Mouse (Mus musculus) intestine, embryonic 16.5 days (tissue): ENCODE results near the gene Foxn3. TPM values are rescaled to one million over a fixed set of nuclear protein-coding genes. Genes with fewer than 3 reads are reported as not detected.

Experiments
- ATAC-seq: fragments of 200-750 bp; cut with Nextera tagmentation; 2 replicates; pipeline ENCODE4 v1.8.0; 2017; ENCODE audit warnings: moderate TSS enrichment, moderate library complexity
- H3K27ac ChIP-seq: fragments of 300-500 bp; sonication (generic); 2 replicates; pipeline ENCODE4 v1.5.1; 2014; ENCODE audit warnings: mild to moderate bottlenecking, low read length
- H3K27me3 ChIP-seq: fragments of 300-500 bp; sonication (generic); replicated peaks from 2 replicates; pipeline ENCODE4 v1.6.1; 2014; ENCODE audit warnings: low read length, control low read depth, mixed read lengths; ENCODE audit not compliant: control insufficient read depth, insufficient read depth
- H3K36me3 ChIP-seq: fragments of 300-500 bp; sonication (generic); 2 replicates; pipeline ENCODE4 v1.6.1; 2014; ENCODE audit warnings: low read length, control low read depth; ENCODE audit not compliant: control insufficient read depth, insufficient read depth
- H3K4me1 ChIP-seq: fragments of 300-500 bp; sonication (generic); 2 replicates; pipeline ENCODE4 v1.6.1; 2014; ENCODE audit warnings: low read length, control low read depth, mixed read lengths; ENCODE audit not compliant: control insufficient read depth, insufficient read depth
- H3K4me2 ChIP-seq: fragments of 300-500 bp; sonication (generic); 2 replicates; pipeline ENCODE4 v1.6.1; 2014; ENCODE audit warnings: low read depth, low read length, control low read depth
- H3K4me3 ChIP-seq: fragments of 300-500 bp; sonication (generic); 2 replicates; pipeline ENCODE4 v1.5.1; 2014; ENCODE audit warnings: mild to moderate bottlenecking, low read length
- H3K9ac ChIP-seq: fragments of 300-500 bp; sonication (generic); 2 replicates; pipeline ENCODE4 v1.6.1; 2014; ENCODE audit warnings: low read depth, low read length
- H3K9me3 ChIP-seq: fragments of 300-500 bp; sonication (generic); 2 replicates; pipeline ENCODE4 v1.6.1; 2016; ENCODE audit warnings: low read length, control low read depth; ENCODE audit not compliant: control insufficient read depth
- WGBS: fragments of 180-500 bp; shearing (Covaris S2); extraction: QIAGEN DNeasy Blood & Tissue Kit; methylation state at CpG from one replicate; pipeline ENCODE4 v1.1.7; 2014; 5-methylcytosine and 5-hydroxymethylcytosine counted together
- polyA plus RNA-seq: library from polyadenylated mRNA; unstranded; fragments of >200 nt; fragmentation: Nextera tagmentation; extraction: Ambion mirVana; gene quantifications from 2 replicates; pipeline ENCODE4 v1.2.1, GENCODE M21; 2015

Gene Foxn3
- polyA plus RNA-seq, 1 experiment from 2014 or later: 43.0 TPM

DNA sequence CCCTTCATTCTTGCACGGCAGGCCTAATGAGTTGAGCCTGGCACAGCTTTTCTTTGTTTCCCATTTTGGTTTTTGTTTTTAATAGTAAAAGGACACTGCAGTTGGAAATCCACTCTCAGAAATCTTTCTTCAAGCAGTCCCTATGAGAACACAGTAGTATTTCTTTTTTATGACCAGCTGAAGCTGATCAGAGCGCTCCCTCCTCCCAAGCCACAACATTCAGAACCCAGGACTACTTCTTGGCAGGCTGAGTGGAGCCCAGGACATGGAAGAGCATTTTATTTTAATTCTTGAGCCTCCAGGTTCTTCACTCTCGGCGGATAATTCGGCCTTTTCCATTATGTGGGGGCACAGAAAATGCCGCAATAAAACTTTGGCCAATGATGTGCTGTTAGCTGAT, 73.2 kb downstream of the Foxn3 start:
- H3K4me2 ChIP-seq: no peak overlapping the region
- no peaks in the 10 kb centered on the region for H3K4me1 ChIP-seq
- H3K9ac ChIP-seq: no peak overlapping the region
- H3K36me3 ChIP-seq: no peaks in the 10 kb centered on the region
- ATAC-seq: no peak
- H3K27me3 ChIP-seq: no peaks in the 10 kb centered on the region
- no peak overlapping the region for H3K27ac ChIP-seq
- no peaks in the 10 kb centered on the region for H3K9me3 ChIP-seq
- H3K4me3 ChIP-seq: no peak overlapping the region
- 76% methylated on average over 6 of the region's 6 CpGs for whole genome bisulfite sequencing

DNA sequence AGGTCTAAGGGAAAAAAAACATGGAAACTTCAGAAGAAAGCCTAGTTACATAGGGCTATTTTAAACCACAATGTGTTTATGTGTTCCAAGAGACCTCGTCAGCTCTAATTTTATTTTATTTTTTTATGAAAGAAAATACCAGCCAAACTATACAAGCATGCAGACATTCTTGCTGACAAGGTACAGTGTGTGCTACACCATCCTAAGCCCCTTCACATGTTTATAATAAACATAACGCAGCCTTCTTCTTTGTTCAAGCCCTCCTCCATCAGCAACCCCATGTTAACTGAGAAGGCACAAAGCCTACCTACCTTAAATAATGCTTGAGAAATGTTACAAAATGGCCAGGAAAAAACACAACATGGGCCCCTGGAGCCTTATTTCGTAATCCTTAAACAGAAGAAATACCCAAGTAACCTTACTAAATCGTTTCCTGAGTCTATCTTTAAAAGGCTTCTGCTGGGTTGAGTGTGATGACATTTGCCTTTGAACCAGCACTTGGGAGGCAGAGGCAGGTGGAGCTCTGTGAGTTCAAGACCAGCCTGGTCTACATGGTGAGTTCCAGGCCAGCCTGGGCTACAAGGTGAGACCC, 74.3 kb downstream of the Foxn3 start:
- H3K4me3 ChIP-seq: no peak overlapping the region
- 71% methylated on average over 4 of the region's 4 CpGs for WGBS
- no peaks in the 10 kb centered on the region for H3K4me1 ChIP-seq
- H3K4me2 ChIP-seq: no peak overlapping the region
- no peaks in the 10 kb centered on the region for H3K27me3 ChIP-seq
- H3K36me3 ChIP-seq: no peaks in the 10 kb centered on the region
- H3K9me3 ChIP-seq: no peaks in the 10 kb centered on the region
- H3K27ac ChIP-seq: no peak overlapping the region
- no peak for ATAC-seq
- H3K9ac ChIP-seq: no peak overlapping the region

DNA sequence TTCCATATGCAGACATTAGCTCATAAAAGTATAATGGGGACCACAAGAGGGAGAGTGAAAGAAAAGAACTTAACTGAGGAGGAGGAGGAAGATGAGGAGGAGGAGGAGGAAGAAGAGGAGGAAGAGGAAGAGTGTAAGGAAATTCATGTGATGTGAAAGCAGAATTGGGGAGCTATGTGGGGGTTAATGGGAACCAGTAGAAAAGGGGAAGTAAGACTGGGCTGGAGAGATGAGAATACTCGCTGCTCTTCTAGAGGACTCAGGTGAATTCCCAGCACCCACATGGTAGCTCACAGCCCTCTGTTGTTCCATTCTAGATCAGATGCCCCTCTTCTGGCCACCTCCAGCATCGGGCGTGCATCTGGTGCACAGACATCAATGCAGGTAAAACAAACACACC, 83.0 kb downstream of the Foxn3 start:
- Histone ChIP-seq H3K4me3 (no peak overlapping the region), H3K4me2 (no peak overlapping the region), H3K36me3 (no peaks in the 10 kb centered on the region), H3K9me3 (peaks cover 3% of the 10 kb centered on the region; the same call in 1 of the 2 replicates), H3K27ac (no peak overlapping the region), H3K9ac (no peak overlapping the region), H3K4me1 (no peaks in the 10 kb centered on the region), H3K27me3 (no peaks in the 10 kb centered on the region)
- ATAC-seq: no peak
- WGBS: 72% methylated on average over 3 of the region's 3 CpGs

DNA sequence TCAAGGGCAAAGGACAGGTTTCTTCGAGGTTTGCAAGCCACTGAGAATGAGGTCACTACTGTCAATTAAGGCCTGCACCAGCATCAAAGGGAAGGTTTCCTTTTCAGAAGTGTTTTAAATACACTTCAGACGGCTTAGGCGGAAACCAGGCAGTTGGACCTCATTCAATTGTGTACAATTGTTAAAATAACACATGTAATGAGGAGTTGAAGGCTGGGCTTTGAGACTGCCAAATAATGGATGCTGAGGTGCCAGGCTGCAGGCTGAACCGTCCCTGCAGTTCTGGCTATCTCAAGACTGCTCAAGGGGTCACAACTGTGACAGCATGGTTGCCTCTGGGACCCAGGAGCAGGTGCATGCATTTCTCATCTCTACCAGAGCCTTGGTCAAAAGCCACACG, 89.2 kb downstream of the Foxn3 start:
- ATAC-seq: no peak
- no peaks in the 10 kb centered on the region for H3K36me3 ChIP-seq
- no peaks in the 10 kb centered on the region for H3K4me1 ChIP-seq
- H3K27ac ChIP-seq: no peak overlapping the region
- H3K4me3 ChIP-seq: no peak overlapping the region
- no peak overlapping the region for H3K9ac ChIP-seq
- peaks cover 3% of the 10 kb centered on the region; the same call in 1 of the 2 replicates for H3K9me3 ChIP-seq
- no peak overlapping the region for H3K4me2 ChIP-seq
- H3K27me3 ChIP-seq: no peaks in the 10 kb centered on the region
- 48% methylated on average over 5 of the region's 5 CpGs for whole genome bisulfite sequencing

DNA sequence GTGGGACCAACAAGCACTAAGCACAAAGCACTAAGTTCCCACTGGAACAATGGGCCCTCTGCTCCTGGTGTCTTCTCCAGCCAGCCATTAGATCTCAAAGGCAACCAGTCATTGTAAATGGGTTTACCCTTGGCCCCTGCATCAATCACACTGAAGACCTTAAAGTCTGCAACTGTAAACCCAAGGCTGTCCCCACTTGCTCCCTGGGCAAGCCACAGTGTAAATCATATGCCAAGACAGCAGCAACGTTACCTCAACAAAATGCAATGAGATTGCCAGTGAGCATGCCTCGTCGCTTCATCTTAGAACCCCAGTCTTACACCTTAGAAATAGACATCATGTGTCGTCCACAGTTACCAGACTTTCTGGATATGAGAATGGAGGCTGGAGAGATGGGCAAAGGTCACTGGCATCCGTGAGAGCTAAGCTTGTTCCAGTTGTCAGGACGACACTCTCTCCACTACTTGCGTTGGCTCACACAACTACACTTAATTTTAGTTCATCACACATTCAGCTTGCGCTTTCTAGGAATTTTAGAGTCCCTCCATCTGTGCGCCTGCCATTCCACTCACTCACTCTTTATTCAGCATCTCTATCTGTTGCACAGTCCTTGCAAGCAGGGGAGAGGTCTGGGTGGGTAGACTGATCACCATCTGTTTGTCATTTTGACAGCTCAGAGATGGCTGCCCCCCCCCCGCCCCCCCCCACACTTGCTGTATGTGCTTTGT, 89.8 kb downstream of the Foxn3 start:
- WGBS: 84% methylated on average over 10 of the region's 10 CpGs
- Histone ChIP-seq H3K4me1 (no peaks in the 10 kb centered on the region), H3K9ac (no peak overlapping the region), H3K27ac (no peak overlapping the region), H3K36me3 (no peaks in the 10 kb centered on the region), H3K4me2 (no peak overlapping the region), H3K9me3 (no peaks in the 10 kb centered on the region), H3K4me3 (no peak overlapping the region), H3K27me3 (no peaks in the 10 kb centered on the region)
- no peak for ATAC-seq

DNA sequence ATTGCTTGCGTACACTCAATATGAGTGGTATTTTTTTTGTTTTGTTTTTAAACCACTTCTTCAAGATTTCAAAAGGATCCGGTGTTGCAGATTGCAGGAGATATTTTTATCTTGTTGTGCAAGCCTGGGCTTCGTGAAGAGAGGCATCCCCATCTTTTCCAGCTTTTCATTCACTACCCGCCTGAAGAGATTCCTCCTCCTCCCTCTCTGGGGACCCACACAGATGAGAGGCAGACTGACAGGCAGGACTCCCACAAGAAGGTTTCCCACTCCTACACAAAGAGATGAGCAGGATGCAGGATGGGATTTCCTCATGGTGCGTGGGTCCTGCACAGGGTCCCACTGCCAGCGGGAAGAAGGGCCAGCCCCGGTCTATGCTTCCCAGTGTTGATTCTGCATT, 92.0 kb downstream of the Foxn3 start:
- ATAC-seq: no peak
- no peak overlapping the region for H3K9ac ChIP-seq
- H3K9me3 ChIP-seq: no peaks in the 10 kb centered on the region
- no peak overlapping the region for H3K4me3 ChIP-seq
- H3K27me3 ChIP-seq: no peaks in the 10 kb centered on the region
- peaks cover 6% of the 10 kb centered on the region for H3K4me1 ChIP-seq
- 80% methylated on average over 7 of the region's 7 CpGs for WGBS
- no peaks in the 10 kb centered on the region for H3K36me3 ChIP-seq
- no peak overlapping the region for H3K4me2 ChIP-seq
- H3K27ac ChIP-seq: no peak overlapping the region

DNA sequence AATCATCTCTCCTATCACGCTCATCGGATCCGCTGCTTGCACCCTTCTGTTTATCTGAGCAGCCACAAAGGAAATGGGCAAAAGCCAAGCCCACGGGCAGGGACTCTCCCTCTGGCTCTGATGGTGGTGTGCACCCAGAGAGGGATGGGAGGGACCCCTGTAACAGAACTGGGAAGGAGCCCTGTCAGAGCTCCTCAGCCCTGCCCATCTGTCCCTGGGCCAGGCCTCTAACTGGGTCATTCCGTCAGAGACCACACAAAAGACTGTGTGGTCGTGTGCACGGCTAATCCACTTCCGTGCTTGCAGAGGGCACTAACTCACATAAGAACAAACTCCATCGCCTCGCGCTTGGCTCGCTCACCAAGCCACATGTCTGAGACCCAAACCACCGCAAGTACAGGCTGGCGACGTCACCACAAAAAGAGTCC, 95.5 kb downstream of the Foxn3 start:
- no peak overlapping the region for H3K27ac ChIP-seq
- H3K27me3 ChIP-seq: no peaks in the 10 kb centered on the region
- 58% methylated on average over 15 of the region's 15 CpGs for WGBS
- no peaks in the 10 kb centered on the region for H3K9me3 ChIP-seq
- no peaks in the 10 kb centered on the region for H3K36me3 ChIP-seq
- H3K9ac ChIP-seq: no peak overlapping the region
- peaks cover 6% of the 10 kb centered on the region for H3K4me1 ChIP-seq
- H3K4me2 ChIP-seq: no peak overlapping the region
- no peak overlapping the region for H3K4me3 ChIP-seq
- no peak; the same call in 1 of the 2 replicates for ATAC-seq

DNA sequence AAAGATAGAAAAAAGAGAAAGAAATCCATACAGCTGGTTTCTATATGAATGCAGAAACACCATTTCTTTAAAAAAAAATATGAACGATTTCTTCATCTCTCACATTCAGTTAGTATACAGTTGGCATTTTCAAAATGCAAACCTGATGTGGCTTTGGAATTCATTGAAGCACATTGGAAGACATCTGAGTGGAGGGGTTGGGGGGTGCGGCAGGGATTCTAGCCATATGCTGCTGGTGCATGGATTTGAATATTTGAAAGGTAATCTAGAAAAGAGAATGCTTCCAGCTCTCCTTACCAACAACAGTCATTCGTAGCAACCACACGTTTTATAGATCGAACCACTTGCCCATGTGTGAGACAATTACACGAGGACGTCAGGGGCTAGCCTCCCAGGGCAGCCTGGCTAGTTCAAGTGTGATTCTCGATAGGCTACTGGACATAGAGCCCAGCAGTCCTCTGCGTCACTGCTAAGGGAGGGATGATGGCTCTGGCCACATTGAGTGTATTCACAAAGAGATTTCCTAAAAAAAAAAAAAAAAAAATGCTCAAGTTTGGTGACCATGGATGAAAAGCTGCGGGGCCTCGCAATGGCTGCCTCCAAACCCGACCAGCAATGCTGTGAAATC, 96.0 kb downstream of the Foxn3 start:
- H3K9ac ChIP-seq: no peak overlapping the region
- H3K36me3 ChIP-seq: no peaks in the 10 kb centered on the region
- peaks cover 6% of the 10 kb centered on the region for H3K4me1 ChIP-seq
- no peaks in the 10 kb centered on the region for H3K27me3 ChIP-seq
- no peak overlapping the region for H3K4me2 ChIP-seq
- 79% methylated on average over 12 of the region's 12 CpGs for WGBS
- no peaks in the 10 kb centered on the region for H3K9me3 ChIP-seq
- H3K27ac ChIP-seq: no peak overlapping the region
- ATAC-seq: no peak
- no peak overlapping the region for H3K4me3 ChIP-seq

DNA sequence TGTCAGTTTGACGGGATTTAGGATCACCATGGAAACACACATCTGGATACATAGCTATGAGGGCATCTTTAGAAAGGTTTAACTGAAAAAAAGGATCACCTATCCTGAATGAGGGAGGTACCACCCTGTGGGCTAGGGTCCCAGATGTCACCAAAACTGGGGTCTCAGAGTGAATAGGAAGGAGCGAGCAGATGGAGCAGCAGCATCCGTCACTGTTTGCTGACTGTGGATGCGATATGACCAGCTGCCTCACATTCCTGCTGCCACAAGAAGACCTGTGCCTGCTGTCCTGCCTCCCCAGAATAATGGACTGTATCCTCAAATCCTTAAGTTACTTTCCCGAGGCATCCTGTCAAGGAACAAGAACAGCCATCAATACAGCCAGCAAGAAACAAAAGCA, 97.0 kb downstream of the Foxn3 start:
- H3K4me1 ChIP-seq: peaks cover 6% of the 10 kb centered on the region
- ATAC-seq: no peak
- no peaks in the 10 kb centered on the region for H3K36me3 ChIP-seq
- no peaks in the 10 kb centered on the region for H3K9me3 ChIP-seq
- 76% methylated on average over 5 of the region's 5 CpGs for WGBS
- no peak overlapping the region for H3K27ac ChIP-seq
- H3K9ac ChIP-seq: no peak overlapping the region
- H3K4me3 ChIP-seq: no peak overlapping the region
- H3K27me3 ChIP-seq: no peaks in the 10 kb centered on the region
- H3K4me2 ChIP-seq: no peak overlapping the region
